Mouse (Mus musculus): Measurements from ENCODE around the gene Fzd7.
"Not testable (repeated sequence)": the region's sequence is repeated elsewhere in the genome, so short reads cannot be mapped to it uniquely, and the experiment has no call there.

Fzd7 gene

DNA sequence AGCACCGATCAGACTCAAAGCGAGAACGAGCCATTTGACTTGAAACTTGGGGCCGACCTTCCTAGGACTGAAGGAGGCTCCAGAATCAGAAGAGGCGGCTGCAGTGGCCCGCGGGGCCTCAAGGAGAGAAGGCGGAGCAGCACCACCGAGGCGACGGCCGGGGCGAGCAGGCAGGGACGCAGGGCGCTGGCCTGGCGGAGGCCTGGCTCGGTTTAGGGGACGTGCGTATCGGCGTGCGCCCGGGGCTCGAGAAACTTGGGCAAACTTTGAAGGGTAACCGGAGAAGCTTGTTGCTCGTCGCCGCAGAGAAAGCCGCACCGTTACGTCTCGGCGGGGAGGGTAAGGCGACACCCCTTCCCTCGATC is at the start of gene Fzd7:
TSS of gene Fzd7 (plus strand) at position 94 of the 365 bp plus-strand sequence.
- no peak for DNase-seq (ENCODE audit: extremely low spot score, low read depth, low spot score)

DNA sequence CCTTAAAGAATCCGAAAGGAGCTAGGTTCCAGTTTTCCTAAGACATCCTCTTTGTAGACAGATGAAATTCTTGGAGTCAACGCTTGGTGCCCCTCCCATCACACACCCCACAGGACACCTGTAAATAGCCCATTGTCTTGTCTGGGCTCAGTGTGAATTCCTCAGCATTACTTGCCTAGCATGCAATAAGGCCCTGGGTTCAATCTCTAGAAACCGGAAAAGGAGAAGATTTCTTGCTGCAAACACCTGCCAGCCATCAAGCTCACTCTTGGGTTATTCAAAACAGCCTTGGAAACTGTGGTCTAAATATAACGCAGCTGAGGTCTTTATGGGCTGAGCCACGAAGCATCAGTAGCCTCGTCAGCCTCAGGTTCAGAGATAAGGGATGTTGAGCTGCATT is 48.9 kb upstream of the Fzd7 start:
- DNase-seq (ENCODE audit: extremely low spot score, low read depth, low spot score): no peak

DNA sequence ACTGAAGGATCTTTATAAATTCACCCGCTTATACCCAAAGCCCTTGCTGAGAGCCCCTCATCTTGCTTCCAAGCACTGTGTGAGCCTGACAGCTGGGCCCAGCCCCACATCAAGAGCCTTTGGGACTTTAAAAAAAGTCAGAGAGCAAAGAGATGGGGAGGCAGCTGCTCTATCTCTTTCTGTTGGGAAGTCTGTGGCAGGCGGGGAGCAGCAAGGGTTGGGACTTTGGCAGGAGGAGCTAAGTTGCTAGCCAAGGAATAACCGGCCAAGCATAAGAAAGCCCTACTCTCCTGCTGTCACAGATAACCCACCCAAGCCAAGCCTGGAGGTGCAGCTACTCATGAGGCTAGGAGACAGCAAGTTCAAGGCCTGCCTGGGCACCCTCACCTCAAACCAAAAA is 48.2 kb upstream of the Fzd7 start:
- no peak for DNase-seq (ENCODE audit: extremely low spot score, low read depth, low spot score)

DNA sequence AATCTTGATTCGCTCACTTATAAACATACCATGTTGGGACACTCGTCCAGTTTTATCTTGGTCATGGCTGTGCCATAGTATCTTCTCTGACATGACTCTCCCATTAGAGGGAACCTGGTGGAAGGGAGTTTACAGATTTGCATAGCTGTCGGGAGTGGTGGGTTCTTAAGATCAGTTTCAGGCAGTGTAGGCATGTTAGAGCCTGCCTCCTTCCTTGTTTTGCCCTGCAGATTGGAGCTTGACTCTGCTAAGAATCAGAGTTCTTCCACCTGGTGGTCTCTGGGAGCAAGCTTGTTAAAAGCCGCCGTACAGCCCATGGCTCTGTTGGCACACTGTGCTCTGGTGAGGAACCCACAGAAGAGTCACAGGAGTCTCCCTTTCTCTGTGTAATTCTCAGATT is 47.0 kb upstream of the Fzd7 start:
- no peak for DNase-seq (ENCODE audit: extremely low spot score, low read depth, low spot score)

DNA sequence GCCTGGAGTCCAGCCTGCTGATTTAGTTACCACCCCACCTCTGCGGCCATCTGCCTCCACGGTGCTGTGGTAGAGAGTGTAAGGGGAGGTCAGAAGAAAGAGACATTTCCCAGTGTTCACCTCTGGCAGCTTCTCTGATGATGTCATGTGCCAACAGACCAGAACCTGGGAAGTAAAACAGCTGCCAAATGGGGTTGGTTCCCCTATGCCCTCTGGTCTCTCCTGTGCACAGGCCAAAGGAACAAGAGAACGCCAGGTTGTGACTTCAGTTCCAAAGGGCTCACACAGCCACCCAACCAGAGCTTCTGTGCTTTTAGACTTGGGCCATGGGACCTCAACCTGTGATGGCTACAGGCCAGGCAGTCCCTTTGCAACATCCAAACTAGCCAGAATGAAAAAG is 45.9 kb upstream of the Fzd7 start:
- DNase-seq (ENCODE audit: extremely low spot score, low read depth, low spot score): no peak

DNA sequence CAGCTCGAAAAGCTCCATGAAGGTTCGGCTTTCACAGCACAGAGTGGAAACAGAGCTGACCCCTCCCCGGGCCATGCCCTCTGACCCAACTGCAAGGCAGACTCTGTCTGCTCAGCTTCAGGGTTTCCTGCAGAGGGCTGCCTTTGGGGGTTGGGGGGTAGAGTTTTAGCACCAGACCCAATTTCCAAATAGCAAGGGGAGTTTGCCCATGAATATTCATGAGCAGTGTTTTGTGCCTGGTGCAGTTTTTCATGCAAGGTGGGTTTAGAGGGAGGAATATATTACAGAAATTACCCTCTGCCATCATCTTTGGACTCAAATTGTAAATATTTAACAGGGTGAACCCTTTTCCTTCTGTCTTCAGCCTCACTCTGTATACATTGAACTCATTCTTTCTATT is 44.3 kb upstream of the Fzd7 start:
- DNase-seq (ENCODE audit: extremely low spot score, low read depth, low spot score): no peak

DNA sequence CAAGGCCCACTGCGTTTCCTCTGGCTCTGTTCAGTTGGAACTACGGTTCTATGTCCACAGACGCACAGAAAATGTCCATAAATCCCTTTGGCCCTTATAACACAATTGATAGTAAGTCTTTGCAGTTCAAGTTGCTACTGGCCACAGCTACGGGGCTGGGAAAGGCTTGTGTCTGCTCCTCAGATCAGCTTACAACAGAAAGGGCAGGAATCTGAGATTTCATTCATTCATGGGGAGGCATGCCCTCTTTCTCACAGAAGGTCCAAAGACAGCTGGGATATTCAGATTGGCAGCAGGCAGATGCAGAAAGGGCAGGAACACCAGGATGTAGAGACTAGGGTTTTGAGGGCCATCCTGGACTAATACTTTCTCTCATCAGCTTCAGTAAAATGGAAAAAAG is 43.9 kb upstream of the Fzd7 start:
- DNase-seq (ENCODE audit: extremely low spot score, low read depth, low spot score): no peak

DNA sequence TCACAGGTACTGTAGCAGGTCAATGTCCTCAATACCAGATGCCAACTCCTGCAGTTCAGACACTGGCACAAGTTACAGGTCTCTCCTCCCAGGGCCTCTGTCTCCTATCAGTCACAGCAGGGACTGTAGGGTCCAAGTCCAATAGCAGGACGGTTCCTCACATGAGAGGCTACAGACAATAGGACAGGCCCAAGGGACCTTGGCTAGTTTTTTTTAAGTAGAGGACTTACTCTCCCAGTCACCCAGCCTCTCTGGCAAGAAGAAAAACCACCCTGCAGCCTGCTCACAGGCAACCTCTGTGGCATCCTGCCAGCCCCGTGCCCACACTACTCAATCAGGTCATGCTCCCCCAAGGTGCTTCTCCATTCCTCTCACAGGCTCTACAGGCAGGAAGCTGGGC is 43.0 kb upstream of the Fzd7 start:
- DNase-seq (ENCODE audit: extremely low spot score, low read depth, low spot score): no peak

DNA sequence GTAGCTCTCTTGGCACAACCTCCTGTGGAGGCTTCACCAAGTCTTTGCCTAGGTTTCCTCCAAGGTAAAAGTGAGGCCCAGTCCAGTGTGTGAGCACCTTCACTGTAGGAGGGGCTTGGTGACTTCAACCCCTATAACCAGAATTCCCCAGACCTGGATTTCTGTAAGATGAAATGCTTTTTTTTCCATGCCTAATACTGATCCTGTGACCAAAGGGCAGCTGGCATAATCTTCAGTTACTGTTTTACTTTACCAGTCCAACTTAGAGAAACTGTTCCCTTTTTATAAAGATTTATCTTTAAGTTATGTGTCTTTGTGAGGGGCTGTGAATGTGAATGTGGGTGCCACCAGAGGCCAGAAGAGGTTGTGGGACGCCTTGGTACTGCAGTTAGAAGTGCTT is 42.3 kb upstream of the Fzd7 start:
- DNase-seq (ENCODE audit: extremely low spot score, low read depth, low spot score): no peak

DNA sequence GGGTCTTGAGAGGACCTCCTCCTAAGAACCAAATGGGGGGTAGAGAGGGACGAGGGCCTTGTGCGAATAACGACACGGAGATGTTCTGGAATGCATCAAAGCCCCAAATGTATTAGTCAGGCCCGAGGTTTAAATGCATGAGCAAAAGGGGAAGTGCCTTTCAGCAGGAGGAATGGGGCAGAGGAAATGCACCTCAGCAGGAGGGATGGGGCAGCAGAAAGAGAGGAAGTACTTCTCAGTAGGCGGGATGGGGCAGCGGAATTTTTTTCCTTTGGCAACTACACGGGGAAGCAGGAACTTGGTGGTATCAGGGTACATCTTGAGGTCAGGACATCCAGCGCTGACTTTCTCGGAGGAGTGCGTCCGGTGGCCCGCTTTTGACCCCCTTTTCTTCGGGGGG is 39.5 kb upstream of the Fzd7 start:
- not testable (repeated sequence) for DNase-seq (ENCODE audit: extremely low spot score, low read depth, low spot score)

DNA sequence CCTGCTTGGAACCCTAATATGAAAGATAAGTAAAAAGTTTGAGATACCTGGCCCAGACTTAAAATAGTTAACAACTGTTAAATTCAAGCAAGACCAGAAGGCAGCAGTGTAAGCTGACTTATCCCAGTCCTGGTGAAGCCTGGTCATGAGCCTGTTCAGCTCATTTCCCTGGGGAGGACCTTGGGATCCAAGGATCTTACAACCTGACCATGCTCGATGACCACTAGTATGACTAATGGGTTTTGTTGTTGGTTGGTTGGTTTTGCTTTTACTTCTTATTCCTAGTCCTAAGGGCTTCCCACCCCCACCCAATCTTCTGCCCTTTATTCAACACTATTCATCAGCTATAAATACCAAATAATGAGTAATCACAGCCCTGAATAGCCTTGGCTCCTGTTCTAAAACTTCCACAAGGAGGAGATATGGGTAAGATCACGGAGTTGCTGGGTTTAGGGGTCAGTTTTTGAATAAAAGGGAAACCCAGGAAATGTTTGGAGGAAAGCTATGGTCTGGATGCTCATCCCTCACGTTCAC is 38.0 kb upstream of the Fzd7 start:
- DNase-seq (ENCODE audit: extremely low spot score, low read depth, low spot score): no peak

DNA sequence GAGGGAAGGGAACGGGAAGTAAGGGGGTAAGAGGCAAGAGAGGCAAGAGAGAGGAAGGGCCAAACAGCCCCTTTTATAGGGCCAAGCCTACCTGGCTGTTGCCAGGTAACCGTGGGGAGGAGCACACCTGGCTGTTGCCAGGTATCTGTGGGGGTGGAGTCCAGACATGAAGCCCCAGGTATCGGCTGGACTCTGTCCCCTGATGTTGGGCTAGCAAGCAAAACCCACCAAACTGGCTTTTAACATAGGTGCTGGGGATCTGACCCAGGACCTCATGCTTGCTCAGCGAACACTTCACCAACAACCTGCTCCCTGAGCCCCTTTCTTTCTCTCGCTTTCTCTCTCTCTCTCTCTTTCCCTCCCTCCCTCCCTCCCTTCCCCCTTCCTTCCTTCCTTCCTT is 37.0 kb upstream of the Fzd7 start:
- DNase-seq (ENCODE audit: extremely low spot score, low read depth, low spot score): no peak

DNA sequence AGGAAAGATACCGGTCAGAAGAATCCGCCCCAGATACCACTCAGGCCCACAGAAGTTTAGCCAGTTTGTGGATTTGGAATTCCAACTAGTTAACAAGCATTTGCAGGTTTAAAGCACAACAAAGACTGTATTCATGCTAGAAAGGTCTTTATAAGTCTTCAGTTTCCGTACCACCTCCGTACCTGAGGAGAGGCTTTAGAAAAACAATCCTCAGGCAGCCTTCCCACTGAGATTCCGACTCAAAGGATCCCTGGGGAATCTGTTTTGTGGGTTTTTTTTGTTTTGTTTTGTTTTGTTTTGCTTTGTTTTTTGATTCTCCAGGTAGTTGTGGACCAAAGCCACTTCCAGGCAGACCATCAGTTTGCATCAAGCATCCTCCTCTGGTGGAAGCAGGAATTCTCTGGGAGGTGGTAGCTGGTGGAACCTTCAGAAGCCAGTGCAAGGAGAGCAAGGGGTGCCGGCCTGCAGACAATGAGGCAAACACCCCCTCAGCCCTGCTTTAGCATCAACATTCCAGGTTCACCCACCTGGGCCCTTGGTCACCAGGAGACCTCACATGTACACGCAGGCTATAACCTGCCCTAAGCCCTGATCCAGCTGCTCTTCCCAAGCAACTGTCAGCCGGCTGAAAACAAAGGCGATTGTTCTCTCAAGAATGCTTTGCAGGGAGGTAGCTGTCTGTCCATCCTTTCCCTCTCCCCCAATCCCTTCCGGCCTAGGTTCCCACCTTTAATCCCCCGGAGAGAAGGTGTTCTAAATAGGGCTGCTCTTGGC is 33.5 kb upstream of the Fzd7 start:
- no peak for DNase-seq (ENCODE audit: extremely low spot score, low read depth, low spot score)

DNA sequence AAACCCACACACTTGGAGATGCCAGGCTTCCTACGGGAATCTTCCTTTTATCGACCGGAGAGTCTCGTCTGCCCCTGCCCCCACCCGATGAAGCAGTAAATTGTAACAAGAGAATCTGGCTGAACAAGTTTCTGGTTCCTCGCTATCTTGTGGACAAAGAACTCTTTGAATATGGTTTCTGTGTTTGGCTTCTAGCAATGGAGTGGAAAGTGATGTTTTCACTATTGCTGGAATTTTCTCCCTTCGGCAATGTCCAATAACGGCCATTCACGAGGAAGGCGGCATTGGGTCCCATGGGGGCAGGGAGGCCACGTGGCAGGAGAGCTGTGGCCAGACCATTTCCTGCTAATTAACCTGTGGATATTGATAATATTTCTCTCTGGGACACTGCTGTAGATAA is 32.8 kb upstream of the Fzd7 start:
- no peak for DNase-seq (ENCODE audit: extremely low spot score, low read depth, low spot score)

DNA sequence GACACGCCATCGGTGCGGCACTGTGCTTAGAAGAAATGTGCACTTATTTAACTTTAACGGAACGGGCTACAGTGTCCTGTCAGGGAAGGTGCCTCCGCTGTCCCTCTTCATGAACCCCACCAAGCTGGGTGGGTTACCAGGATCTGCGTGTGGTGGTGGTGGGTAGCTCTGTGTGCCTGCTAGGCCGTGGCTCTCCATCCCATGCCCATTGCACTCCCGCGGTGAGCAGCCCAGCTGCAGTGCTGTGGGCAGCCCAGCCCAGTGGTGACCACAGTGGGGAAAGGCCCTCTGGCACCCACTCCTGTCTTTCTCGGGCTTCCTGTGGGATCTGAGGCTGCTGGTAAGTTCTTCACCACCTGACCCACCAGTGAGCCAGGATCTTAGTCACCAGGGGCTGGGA is 31.3 kb upstream of the Fzd7 start:
- DNase-seq (ENCODE audit: extremely low spot score, low read depth, low spot score): no peak

DNA sequence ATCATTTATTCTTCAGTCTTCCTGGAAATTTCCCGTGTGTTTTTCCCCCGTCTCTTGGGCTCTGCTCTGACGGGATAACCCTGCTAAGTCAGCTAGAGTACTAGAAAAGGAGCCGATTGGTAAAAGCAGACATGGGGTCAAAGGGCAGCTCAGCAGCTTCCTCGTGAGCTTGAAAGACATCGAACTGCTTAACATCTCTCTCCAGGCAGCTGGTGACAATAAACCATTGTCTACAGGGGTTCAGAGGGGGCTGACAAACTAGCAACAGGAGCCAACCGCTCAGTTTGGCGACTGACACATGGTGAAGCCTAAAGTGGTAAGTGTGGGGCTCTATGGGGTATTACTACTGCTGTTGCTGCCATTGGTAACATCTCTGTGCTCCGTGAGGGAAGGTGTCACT is 30.6 kb upstream of the Fzd7 start:
- no peak for DNase-seq (ENCODE audit: extremely low spot score, low read depth, low spot score)

DNA sequence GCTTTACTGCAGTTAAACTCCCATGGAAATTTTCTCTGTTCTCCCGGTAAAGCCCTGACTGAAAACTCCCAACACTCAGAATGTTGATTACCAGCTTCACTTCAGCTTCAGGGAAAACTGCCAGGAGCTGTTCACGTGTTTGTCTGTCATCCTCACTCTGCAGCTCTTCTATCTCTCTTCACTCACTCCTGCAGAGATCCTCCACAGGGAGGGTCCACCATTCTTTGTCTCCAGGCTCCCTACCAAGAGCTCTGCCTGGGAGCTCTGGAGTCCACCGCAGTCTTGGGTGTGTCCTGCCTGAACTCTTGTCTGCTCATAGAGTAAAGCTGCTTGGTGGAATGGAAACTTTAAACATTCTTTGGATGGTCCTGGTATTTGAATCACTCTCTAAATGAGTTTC is 25.4 kb upstream of the Fzd7 start:
- DNase-seq (ENCODE audit: extremely low spot score, low read depth, low spot score): no peak

DNA sequence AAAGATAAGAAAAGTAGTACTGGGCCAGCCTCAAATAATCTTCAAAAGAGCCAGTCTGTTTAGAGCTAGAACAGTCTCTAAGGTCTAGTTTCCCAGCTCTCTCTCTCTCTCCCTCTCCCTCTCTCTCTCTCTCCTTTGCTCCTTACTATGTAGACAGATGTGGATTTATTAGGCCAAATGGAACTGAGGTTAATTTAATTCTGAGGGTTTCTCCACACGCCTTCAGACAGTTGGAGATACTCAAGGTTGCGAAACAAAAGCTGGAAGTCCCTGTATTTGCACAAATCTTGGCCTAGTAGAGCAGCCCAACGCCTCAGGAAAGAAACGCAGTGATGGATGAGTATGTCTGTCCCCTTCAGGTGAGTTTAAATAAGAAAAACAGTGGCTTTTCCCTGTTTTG is 24.4 kb upstream of the Fzd7 start:
- no peak for DNase-seq (ENCODE audit: extremely low spot score, low read depth, low spot score)

DNA sequence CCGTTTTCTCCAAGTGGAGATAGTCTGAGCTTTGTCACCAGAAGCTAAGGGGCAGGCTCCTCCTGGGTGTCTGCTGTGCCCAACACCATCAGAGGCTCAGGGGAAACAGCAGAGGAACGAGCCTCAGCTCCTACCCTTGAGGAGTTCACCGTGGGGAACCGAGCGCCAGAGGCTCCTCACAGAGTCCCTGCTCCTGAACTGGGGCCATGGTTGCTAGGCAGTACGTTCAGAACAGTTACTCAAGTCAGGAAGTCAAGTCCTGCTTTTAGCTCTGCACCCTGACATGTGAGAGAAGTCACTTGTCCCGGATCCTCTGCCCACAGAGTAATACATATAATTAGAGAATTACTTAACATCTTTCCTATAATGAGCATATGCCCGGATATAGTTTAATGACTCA is 23.3 kb upstream of the Fzd7 start:
- DNase-seq (ENCODE audit: extremely low spot score, low read depth, low spot score): no peak

DNA sequence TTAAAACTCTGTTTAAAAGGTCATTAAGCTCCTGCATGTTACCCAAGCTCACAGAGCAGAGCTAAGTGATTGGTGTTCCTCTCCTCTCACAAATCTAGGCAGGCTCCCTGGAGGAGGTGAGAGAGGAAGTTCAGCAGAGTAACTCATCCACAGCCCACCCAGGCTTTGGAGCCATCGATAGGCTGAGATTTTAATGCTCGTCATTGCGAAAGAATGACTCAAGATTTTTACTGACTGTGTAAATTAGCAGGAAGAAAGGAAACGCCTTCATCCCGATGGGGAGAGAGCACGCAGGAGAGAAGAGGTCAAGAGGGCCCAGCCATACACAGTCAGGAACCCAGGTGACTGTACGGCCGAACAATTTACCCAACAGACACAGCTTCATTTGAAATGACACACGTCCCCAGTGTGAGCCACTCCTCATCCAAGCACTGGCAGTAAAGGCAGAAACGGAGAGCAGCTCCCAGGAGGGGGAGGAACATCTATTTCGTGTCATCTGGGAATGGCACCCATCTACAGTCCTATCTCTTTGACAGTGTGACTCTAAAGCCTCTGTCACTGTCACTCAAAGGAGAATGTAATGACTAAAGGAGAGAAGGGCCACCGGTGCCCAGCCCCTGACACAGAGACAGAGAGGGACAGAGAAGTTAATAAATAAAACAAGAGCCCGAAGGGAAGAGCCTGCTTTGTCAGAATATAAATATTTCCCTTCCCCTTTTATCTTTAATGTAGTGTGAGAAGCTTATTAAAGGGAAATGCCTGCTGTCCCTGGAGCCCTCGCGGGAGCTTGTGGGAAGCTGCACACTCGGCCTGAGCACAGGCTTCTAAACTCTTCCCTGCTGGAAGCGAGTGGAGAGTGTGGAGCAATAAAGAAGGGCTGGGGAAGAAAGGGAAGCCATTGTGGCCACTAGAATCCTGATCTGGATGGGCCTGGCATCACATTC is 17.3 kb upstream of the Fzd7 start:
- no peak for DNase-seq (ENCODE audit: extremely low spot score, low read depth, low spot score)

DNA sequence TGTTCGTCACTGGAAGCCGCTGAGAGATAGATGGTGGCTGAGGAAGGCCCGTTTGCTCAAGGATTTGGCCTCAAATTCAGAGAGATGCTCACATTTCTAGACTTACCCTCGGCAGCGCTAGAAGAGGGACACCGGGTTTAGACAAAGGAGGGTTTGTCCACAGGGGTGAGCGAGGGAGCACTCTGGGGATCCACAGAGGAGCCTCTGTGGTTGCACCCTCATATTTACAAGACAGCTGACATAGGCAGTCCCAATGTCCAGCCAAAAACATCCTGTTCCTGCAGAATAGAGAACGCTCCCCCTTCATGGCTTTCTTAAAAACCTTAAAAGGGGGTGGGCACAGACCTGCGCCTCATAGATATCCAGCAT is 16.6 kb upstream of the Fzd7 start:
- no peak for DNase-seq (ENCODE audit: extremely low spot score, low read depth, low spot score)

DNA sequence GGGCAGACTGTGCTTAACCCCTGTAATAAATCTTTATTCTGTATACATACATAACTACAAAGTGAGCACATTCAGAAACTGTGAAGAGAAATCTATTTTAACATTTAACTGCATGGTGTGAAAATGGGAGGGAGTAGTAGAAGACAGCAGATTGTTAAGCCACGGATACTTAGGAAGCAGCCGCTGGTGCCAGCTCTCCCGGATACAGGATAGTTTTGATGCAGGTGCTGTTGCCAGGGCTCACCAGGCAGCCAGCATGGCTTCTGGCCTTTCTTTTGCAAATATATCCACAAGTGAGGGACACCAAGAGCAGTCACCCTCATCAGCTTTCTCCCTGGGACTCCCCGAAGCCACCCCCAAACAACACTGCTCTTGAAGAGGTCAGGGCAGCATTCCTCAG is 13.1 kb upstream of the Fzd7 start:
- DNase-seq (ENCODE audit: extremely low spot score, low read depth, low spot score): no peak

Measured in hindlimb bud, embryonic 11.5 days (tissue).